Mouse (Mus musculus) erythroblast, embryonic 14.5 days (primary cell): ENCODE measurements around the gene Mgl2. TPM values are rescaled to one million over a fixed set of nuclear protein-coding genes. Genes with fewer than 3 reads are reported as not detected.
"Not testable (repeated sequence)": the region's sequence is repeated elsewhere in the genome, so short reads cannot be mapped to it uniquely, and the experiment has no call there.

Experiments used
- H3K27me3 ChIP-seq: 2 replicates; pipeline ENCODE4 v1.6.1; 2012; ENCODE audit warnings: inconsistent platforms; ENCODE audit not compliant: control insufficient read depth
- H3K36me3 ChIP-seq: 2 replicates; pipeline ENCODE4 v1.6.1; 2012; ENCODE audit warnings: mild to moderate bottlenecking, inconsistent platforms; ENCODE audit not compliant: control insufficient read depth
- H3K4me1 ChIP-seq: 2 replicates; pipeline ENCODE4 v1.6.1; 2012; ENCODE audit warnings: inconsistent platforms; ENCODE audit not compliant: control insufficient read depth
- H3K4me3 ChIP-seq: replicated peaks from 2 replicates; pipeline ENCODE3; 2012; ENCODE audit warnings: moderate library complexity, mild to moderate bottlenecking, inconsistent platforms
- H3K9me3 ChIP-seq: 2 replicates; pipeline ENCODE4 v1.6.1; 2012; ENCODE audit warnings: low read length, inconsistent platforms, mixed read lengths; ENCODE audit not compliant: control insufficient read depth
- GATA1 ChIP-seq: IDR thresholded peaks from 2 replicates; pipeline ENCODE4 v1.6.1; 2012; ENCODE audit warnings: low read length, inconsistent platforms, mixed read lengths
- TAL1 ChIP-seq: IDR thresholded peaks from 3 replicates; pipeline ENCODE4 v1.6.1; 2012; ENCODE audit warnings: low read length, inconsistent platforms, mixed read lengths
- polyA plus RNA-seq: library from polyadenylated mRNA; stranded (reverse); fragments of >175 nt; gene quantifications from 2 replicates; pipeline ENCODE4 v1.2.3, GENCODE M21; 2012

Gene Mgl2
- polyA plus RNA-seq, 1 experiment: not detected

DNA sequence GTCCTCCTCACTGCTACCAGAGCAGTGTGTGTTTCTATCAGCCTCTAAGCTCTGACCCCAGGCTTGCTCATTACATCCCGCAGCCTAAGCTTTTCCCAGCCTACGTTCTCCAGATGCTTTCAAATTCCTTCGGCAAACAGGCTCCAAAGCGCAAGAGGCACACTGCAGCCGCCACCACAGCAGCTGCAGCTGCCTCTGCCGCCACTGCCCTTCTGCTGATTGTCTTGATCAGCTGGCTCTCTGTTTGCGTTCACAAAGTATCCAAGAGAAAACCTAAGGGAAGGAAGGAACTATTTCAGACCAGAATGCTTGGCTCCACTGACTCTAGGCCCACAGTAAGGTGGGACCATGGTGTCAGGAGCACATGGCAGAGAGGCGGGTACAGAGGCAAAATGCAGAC, 23.0 kb upstream of the Mgl2 start:
- H3K9me3 ChIP-seq: no peaks in the 10 kb centered on the region
- no peak for TF ChIP-seq TAL1
- TF ChIP-seq GATA1: no peak
- H3K27me3 ChIP-seq: no peaks in the 10 kb centered on the region
- no peaks in the 10 kb centered on the region; the same call in 1 of the 2 replicates for H3K4me1 ChIP-seq
- no peak overlapping the region for H3K4me3 ChIP-seq
- no peaks in the 10 kb centered on the region for H3K36me3 ChIP-seq

DNA sequence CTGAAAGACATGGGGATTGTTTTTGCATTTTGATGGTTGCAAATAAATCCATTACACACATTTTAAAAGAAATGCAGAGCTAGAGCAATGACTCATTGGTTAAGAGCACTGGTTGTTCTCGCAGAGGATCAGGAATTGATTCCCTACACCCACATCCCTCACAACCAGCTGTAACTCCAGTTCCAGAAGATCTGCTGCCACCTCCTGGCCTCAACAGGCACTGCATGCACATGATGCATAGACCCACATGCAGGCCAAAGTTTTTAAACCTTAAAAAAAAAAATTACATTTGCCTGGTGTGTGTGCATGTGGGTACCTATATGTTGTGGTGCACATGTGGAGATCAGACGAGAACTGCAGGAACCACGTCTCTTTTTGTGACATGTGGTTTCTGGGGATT, 20.0 kb upstream of the Mgl2 start:
- Histone ChIP-seq H3K27me3 (no peaks in the 10 kb centered on the region; the same call in 1 of the 2 replicates), H3K9me3 (no peaks in the 10 kb centered on the region), H3K36me3 (no peaks in the 10 kb centered on the region), H3K4me1 (no peaks in the 10 kb centered on the region; the same call in 1 of the 2 replicates), H3K4me3 (no peak overlapping the region)
- TF ChIP-seq TAL1 (no peak), GATA1 (no peak)

DNA sequence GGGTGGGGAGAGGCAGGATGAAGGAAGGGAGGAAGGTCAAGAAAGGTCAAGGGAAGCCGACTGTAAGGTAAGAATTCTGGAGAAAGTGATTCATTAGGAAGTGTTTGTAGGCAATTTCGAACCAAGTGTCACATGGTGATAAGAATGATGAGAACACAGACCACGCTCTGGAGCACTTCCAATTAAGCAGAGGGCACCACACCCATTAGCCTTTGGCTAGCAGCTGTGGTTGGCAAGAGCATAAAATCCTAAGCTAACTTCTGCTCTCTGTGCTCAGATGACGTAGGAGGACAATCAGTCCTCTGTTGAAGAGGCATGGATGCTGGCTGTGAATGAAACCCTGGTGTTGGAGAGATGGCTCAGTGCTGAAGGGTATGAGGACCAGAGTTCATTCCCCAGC, 15.6 kb upstream of the Mgl2 start:
- H3K36me3 ChIP-seq: no peaks in the 10 kb centered on the region
- TF ChIP-seq TAL1 (no peak), GATA1 (no peak)
- H3K9me3 ChIP-seq: peaks cover 11% of the 10 kb centered on the region
- no peak overlapping the region for H3K4me3 ChIP-seq
- no peaks in the 10 kb centered on the region; the same call in 1 of the 2 replicates for H3K27me3 ChIP-seq
- no peaks in the 10 kb centered on the region for H3K4me1 ChIP-seq

DNA sequence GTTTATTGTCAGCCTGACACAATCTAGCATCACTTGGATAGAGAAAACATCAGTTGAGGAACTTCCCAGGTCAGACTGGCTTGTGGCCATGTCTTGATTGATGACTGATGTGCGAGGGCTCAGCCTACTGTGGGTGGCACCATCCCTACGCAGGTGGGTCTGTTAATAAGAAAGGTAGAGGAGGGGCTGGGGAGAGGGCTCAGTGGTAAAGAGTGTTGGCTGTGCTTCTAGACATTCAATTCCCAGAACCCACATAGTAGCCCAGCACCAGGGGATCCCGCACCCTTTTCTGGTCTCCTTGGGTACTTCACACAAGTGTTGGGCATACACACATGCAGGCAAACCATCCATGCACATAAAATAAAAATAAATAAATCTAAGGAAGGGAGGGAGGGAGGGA, 14.2 kb upstream of the Mgl2 start:
- peaks cover 11% of the 10 kb centered on the region for H3K9me3 ChIP-seq
- no peaks in the 10 kb centered on the region for H3K36me3 ChIP-seq
- no peaks in the 10 kb centered on the region; the same call in 1 of the 2 replicates for H3K27me3 ChIP-seq
- TF ChIP-seq GATA1: no peak
- TF ChIP-seq TAL1: no peak
- no peaks in the 10 kb centered on the region for H3K4me1 ChIP-seq
- no peak overlapping the region for H3K4me3 ChIP-seq

DNA sequence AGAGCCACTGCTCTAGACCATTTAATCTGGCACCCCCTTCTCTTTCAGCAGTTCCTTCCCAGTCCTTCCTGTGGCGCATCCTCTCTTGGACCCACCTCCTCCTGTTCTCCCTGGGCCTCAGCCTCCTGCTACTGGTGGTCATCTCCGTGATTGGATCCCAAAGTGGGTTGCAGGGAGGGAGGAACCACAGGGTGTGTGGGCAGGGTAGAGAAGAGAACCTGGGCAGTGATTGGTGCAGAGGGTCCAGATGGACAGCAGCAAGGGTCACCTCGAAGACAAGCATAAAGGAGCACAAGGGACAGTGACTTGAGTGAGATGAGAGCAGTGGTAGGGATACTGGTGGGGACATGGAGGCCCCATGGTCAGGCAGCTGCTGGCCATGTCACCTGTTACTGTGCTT, 4.9 kb downstream of the Mgl2 start:
- not testable (repeated sequence) for H3K36me3 ChIP-seq, H3K9me3 ChIP-seq, H3K27me3 ChIP-seq, H3K4me1 ChIP-seq, H3K4me3 ChIP-seq

DNA sequence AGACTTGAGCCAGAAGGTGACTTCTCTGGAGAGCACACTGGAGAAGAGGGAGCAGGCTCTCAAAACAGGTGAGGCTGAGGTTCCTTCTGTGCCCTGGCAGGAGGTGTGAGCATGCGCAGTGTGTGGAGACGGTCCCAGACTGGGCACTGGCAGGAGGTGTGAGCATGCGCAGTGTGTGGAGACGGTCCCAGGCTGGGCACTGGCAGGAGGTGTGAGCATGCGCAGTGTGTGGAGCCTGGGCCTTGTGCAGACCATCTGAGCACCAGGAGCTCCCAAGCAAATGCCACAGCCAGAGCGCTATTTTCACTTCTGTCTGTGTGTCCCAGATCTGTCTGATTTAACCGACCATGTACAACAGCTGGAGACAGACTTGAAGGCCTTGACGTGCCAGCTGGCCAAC, 5.8 kb downstream of the Mgl2 start:
- not testable (repeated sequence) for H3K9me3 ChIP-seq, H3K27me3 ChIP-seq, H3K4me1 ChIP-seq, H3K4me3 ChIP-seq, H3K36me3 ChIP-seq

DNA sequence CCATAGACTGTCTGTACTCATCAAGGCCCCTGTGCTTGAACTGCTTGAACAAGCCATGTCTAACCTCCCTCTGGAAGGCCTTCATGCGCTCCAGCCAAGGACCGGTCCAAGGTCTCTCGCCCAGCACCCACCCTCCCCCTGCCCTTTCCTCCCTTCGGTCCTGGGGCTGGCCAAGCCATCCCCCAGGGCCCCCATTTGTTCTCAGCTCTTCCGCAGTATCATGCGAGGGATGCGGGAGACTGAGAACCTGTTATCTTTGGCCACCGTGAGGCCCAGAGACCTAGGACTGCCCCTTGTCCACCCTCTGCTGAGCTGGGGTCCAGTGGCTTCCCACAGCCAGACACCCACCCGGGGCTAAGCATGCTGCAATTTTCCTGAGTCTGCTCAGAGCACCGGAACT, 9.0 kb downstream of the Mgl2 start:
- Histone ChIP-seq H3K4me3 (no peak overlapping the region), H3K4me1 (no peaks in the 10 kb centered on the region; the same call in 1 of the 2 replicates), H3K36me3 (no peaks in the 10 kb centered on the region), H3K27me3 (no peaks in the 10 kb centered on the region), H3K9me3 (no peaks in the 10 kb centered on the region)
- TF ChIP-seq GATA1: no peak
- TF ChIP-seq TAL1: no peak

DNA sequence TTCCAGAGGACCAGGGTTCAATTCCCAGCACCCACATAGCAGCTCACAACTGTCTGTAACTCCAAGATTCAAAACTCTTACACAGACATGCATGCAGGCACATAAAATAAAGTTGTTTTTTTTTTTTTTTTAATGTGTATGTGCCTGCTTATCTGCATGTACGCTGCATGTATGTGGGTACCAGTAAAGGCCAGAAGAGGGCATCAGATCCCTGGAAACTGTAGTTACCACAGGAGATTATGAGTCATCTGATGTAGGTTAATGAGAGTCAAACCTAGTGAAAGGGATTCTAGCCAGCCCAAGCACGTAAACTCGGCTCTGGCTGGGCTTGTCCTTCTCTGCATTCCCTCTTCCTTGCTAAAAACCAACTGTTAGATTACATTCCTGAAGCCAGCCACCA, 20.9 kb downstream of the Mgl2 start:
- H3K4me1 ChIP-seq: no peaks in the 10 kb centered on the region

DNA sequence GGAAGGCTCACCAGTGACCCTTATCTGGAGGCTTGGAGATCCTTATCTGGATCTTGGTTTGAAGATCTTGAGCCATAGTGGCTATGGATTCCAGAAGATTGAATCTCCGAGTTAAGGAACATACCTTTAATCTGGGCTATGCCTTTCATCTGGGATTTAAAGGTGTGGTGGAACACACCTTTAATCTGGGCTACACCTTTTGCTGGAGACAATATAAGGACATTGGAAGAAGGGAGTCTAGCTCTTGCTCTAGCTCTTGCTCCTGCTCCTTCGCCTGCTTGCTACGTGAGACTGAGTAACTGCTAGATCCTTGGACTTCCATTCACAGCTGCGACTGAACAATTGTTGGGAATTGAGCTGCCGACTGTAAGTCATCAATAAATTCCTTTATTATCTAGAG, 25.8 kb downstream of the Mgl2 start, which contains the start of gene Clec10a:
Gene Clec10a (plus strand): TSS at position 301 of the 400 bp plus-strand sequence.
- not testable (repeated sequence) for H3K4me1 ChIP-seq, H3K27me3 ChIP-seq, H3K9me3 ChIP-seq, H3K4me3 ChIP-seq, H3K36me3 ChIP-seq

More for the DNA sequence above, 20.9 kb downstream of the Mgl2 start:
- H3K36me3 ChIP-seq: no peaks in the 10 kb centered on the region
- H3K9me3 ChIP-seq: no peaks in the 10 kb centered on the region
- H3K4me3 ChIP-seq: no peak overlapping the region
- H3K27me3 ChIP-seq: no peaks in the 10 kb centered on the region
- TF ChIP-seq GATA1: no peak
- no peak for TF ChIP-seq TAL1

DNA sequence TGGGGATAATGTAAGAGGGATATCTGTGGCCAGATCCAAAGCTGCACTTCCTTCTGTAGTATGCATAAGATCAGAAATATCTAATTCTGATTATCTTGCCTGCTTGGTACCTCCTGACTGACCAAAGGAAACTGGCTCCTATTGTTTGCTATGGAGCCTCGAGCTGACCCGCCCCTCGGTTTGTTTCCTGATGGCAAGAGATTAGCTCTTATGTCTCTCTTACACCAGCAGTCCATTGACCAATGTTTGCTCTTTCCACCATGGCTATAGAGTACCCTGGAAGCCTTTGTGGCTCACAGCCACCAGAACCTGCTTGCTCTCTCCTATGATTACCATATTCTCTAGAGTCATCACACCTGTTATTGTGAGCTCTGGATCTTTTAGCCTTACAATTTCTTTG, 32.2 kb downstream of the Mgl2 start:
- Histone ChIP-seq H3K27me3 (no peaks in the 10 kb centered on the region; the same call in 1 of the 2 replicates), H3K4me3 (no peak overlapping the region), H3K36me3 (no peaks in the 10 kb centered on the region), H3K9me3 (no peaks in the 10 kb centered on the region), H3K4me1 (no peaks in the 10 kb centered on the region)
- no peak for TF ChIP-seq TAL1
- TF ChIP-seq GATA1: no peak
